Mouse (Mus musculus) stomach, postnatal 0 days (tissue): Measurements from ENCODE around the gene Gm49394. TPM values are rescaled to one million over a fixed set of nuclear protein-coding genes. Genes with fewer than 3 reads are reported as not detected.

Source experiments
- ATAC-seq: fragments of 200-750 bp; cut with Nextera tagmentation; 2 replicates; pipeline ENCODE4 v1.8.0; 2017; ENCODE audit not compliant: low FRiP score, low TSS enrichment
- DNase-seq: peaks from one replicate; pipeline ENCODE4 v3.0.0-alpha.2; 2016; ENCODE audit warnings: low spot score
- H3K27ac ChIP-seq: fragments of 300-500 bp; sonication (generic); replicated peaks from 2 replicates; pipeline ENCODE4 v1.5.1; 2014; ENCODE audit warnings: mild to moderate bottlenecking, control low read depth
- H3K27me3 ChIP-seq: fragments of 300-500 bp; sonication (generic); 2 replicates; pipeline ENCODE4 v1.6.1; 2014; ENCODE audit warnings: low read length; ENCODE audit not compliant: control insufficient read depth, insufficient read depth
- H3K36me3 ChIP-seq: fragments of 300-500 bp; sonication (generic); 2 replicates; pipeline ENCODE4 v1.6.1; 2014; ENCODE audit warnings: low read length, mixed read lengths; ENCODE audit not compliant: control insufficient read depth, insufficient read depth
- H3K4me1 ChIP-seq: fragments of 300-500 bp; sonication (generic); replicated peaks from 2 replicates; pipeline ENCODE4 v1.6.1; 2014; ENCODE audit warnings: antibody characterized with exemption; ENCODE audit not compliant: control insufficient read depth, insufficient read depth
- H3K4me2 ChIP-seq: fragments of 300-500 bp; sonication (generic); replicated peaks from 2 replicates; pipeline ENCODE4 v1.6.1; 2014; ENCODE audit warnings: low read depth, mild to moderate bottlenecking, control low read depth, moderate library complexity
- H3K4me3 ChIP-seq: fragments of 300-500 bp; sonication (generic); 2 replicates; pipeline ENCODE4 v1.5.1; 2014; ENCODE audit warnings: low read depth, low read length, control low read depth
- H3K9ac ChIP-seq: fragments of 300-500 bp; sonication (generic); 2 replicates; pipeline ENCODE4 v1.6.1; 2014; ENCODE audit warnings: mild to moderate bottlenecking, low read length, control low read depth, mixed read lengths
- H3K9me3 ChIP-seq: fragments of 300-500 bp; sonication (generic); 2 replicates; pipeline ENCODE4 v1.6.1; 2016; ENCODE audit warnings: low read length; ENCODE audit not compliant: control insufficient read depth
- CTCF ChIP-seq: IDR thresholded peaks from 2 replicates; pipeline ENCODE4 v1.5.1; 2016; ENCODE audit warnings: antibody characterized with exemption, low read depth, mild to moderate bottlenecking, moderate library complexity
- EP300 ChIP-seq: optimal IDR thresholded peaks from 2 replicates; pipeline ENCODE3; 2016; ENCODE audit warnings: antibody characterized with exemption
- WGBS: fragments of 180-500 bp; shearing (Covaris S2); extraction: QIAGEN DNeasy Blood & Tissue Kit; methylation state at CpG from one replicate; pipeline ENCODE4 v1.1.7; 2014; 5-methylcytosine and 5-hydroxymethylcytosine counted together
- polyA plus RNA-seq: library from polyadenylated mRNA; unstranded; fragments of >200 nt; fragmentation: Nextera tagmentation; extraction: Ambion mirVana; gene quantifications from 2 replicates; pipeline ENCODE4 v1.2.1, GENCODE M21; 2015

Gene Gm49394
- polyA plus RNA-seq, 1 experiment from 2014 or later, result not detected

GRCm38 (mm10) chr7:142657821-142658614 lies 11.7 kb downstream of the Gm49394 start:
- TF ChIP-seq EP300 (no peak), CTCF (no peak)
- ATAC-seq, result no peak
- Histone ChIP-seq H3K9ac (peak overlapping the region; percentile 72), H3K27me3 (peaks cover 4% of the 10 kb centered on the region), H3K9me3 (no peaks in the 10 kb centered on the region), H3K4me2 (peak overlapping the region; percentile 68), H3K27ac (peak overlapping the region; percentile 82), H3K36me3 (0 out of 2 replicates have a peak, but pooled peaks cover 3% of the 10 kb centered on the region), H3K4me1 (no peaks in the 10 kb centered on the region), H3K4me3 (peak overlapping the region; percentile 56)
- peak; percentile 35 for DNase-seq
- WGBS, result 2% methylated on average over 30 of the region's 34 CpGs

- no peaks in the 10 kb centered on the region for H3K9me3 ChIP-seq
- H3K9ac ChIP-seq, result peak overlapping the region; percentile 72; the same call in 1 of the 2 replicates
- peaks cover 4% of the 10 kb centered on the region for H3K27me3 ChIP-seq
- 17% methylated on average over 6 of the region's 9 CpGs for WGBS
- peak overlapping the region; percentile 82; the same call in 1 of the 2 replicates for H3K27ac ChIP-seq
- peak overlapping the region; percentile 56 for H3K4me3 ChIP-seq
- ATAC-seq, result peak; percentile 11; the same call in 1 of the 2 replicates
- 0 out of 2 replicates have a peak, but pooled peaks cover 3% of the 10 kb centered on the region for H3K36me3 ChIP-seq
- TF ChIP-seq CTCF (no peak), EP300 (no peak)
- H3K4me2 ChIP-seq, result peak overlapping the region; percentile 68
- no peaks in the 10 kb centered on the region for H3K4me1 ChIP-seq
- DNase-seq, result peak; percentile 69
Measured at GRCm38 (mm10) chr7:142657341-142657791, 12.4 kb downstream of the Gm49394 start.

GRCm38 (mm10) chr7:142656055-142656454 lies 13.7 kb downstream of the Gm49394 start:
- Histone ChIP-seq H3K9me3 (no peaks in the 10 kb centered on the region), H3K27me3 (peaks cover 4% of the 10 kb centered on the region), H3K4me3 (peak overlapping the region; percentile 35; the same call in 1 of the 2 replicates), H3K4me1 (no peaks in the 10 kb centered on the region), H3K27ac (no peak overlapping the region), H3K36me3 (0 out of 2 replicates have a peak, but pooled peaks cover 3% of the 10 kb centered on the region), H3K9ac (no peak overlapping the region), H3K4me2 (peak overlapping the region; percentile 56)
- TF ChIP-seq EP300, result no peak
- peak; percentile 63 for DNase-seq
- 43% methylated on average over 4 of the region's 4 CpGs for WGBS
- peak; percentile 36; the same call in 1 of the 2 replicates for ATAC-seq

- Histone ChIP-seq H3K9ac (no peak overlapping the region), H3K36me3 (0 out of 2 replicates have a peak, but pooled peaks cover 3% of the 10 kb centered on the region), H3K27me3 (peaks cover 4% of the 10 kb centered on the region), H3K27ac (no peak overlapping the region), H3K4me1 (no peaks in the 10 kb centered on the region), H3K4me2 (peak overlapping the region; percentile 56), H3K9me3 (no peaks in the 10 kb centered on the region), H3K4me3 (peak overlapping the region; percentile 8)
- DNase-seq, result no peak
- 23% methylated on average over 11 of the region's 11 CpGs for WGBS
- no peak for ATAC-seq
- no peak for TF ChIP-seq EP300
- no peak for TF ChIP-seq CTCF
Measured at GRCm38 (mm10) chr7:142655633-142656032, 14.1 kb downstream of the Gm49394 start.

- 29% methylated on average over 18 of the region's 18 CpGs for WGBS
- no peak for ATAC-seq
Measured at GRCm38 (mm10) chr7:142653726-142654125, 16.0 kb downstream of the Gm49394 start.

GRCm38 (mm10) chr7:142646676-142647075 lies 23.1 kb downstream of the Gm49394 start:
- 43% methylated on average over 6 of the region's 6 CpGs for WGBS
- no peak for TF ChIP-seq CTCF
- no peak overlapping the region for H3K4me3 ChIP-seq
- H3K4me2 ChIP-seq, result no peak overlapping the region
- H3K27ac ChIP-seq, result no peak overlapping the region
- ATAC-seq (0 out of 2 replicates have a peak, but pooled peaks have one; percentile 55), DNase-seq (no peak)
- no peak overlapping the region for H3K9ac ChIP-seq
- no peaks in the 10 kb centered on the region for H3K36me3 ChIP-seq
- no peaks in the 10 kb centered on the region for H3K4me1 ChIP-seq
- H3K27me3 ChIP-seq, result no peaks in the 10 kb centered on the region
- no peaks in the 10 kb centered on the region for H3K9me3 ChIP-seq

More at GRCm38 (mm10) chr7:142653726-142654125, 16.0 kb downstream of the Gm49394 start:
- H3K4me1 ChIP-seq, result no peaks in the 10 kb centered on the region
- no peak overlapping the region for H3K9ac ChIP-seq
- peaks cover 2% of the 10 kb centered on the region; the same call in 1 of the 2 replicates for H3K27me3 ChIP-seq
- H3K36me3 ChIP-seq, result 0 out of 2 replicates have a peak, but pooled peaks cover 3% of the 10 kb centered on the region
- H3K4me3 ChIP-seq, result no peak overlapping the region
- H3K9me3 ChIP-seq, result no peaks in the 10 kb centered on the region
- H3K27ac ChIP-seq, result no peak overlapping the region
- no peak overlapping the region for H3K4me2 ChIP-seq
- DNase-seq, result no peak
- TF ChIP-seq EP300 (no peak), CTCF (no peak)
